Mouse (Mus musculus): ENCODE results near the gene A1cf. TPM values are rescaled to one million over a fixed set of nuclear protein-coding genes. Genes with fewer than 3 reads are reported as not detected.
A peak's percentile ranks its signal among the peaks of the same experiment; 100 is the strongest.

A1cf gene
- not detected in 2 replicates for polyA plus RNA-seq (2014; fragmentation: Nextera tagmentation; extraction: Ambion mirVana)

GRCm38 (mm10) chr19:31868521-31868920, at the start of gene A1cf:
Gene A1cf (plus strand): TSS chr19:31868764.
- ATAC-seq (no peak), DNase-seq (ENCODE audit: low spot score) (no peak)
- no peaks in the 10 kb centered on the region for H3K36me3 ChIP-seq (ENCODE audit: control insufficient read depth, insufficient read depth, low read length)
- no peak within 1 kb of the TSS for H3K4me2 ChIP-seq (ENCODE audit: low read length)
- H3K9ac ChIP-seq (ENCODE audit: low read length): no peak within 1 kb of the TSS
- H3K27me3 ChIP-seq (replicated peaks; ENCODE audit: control insufficient read depth, insufficient read depth, low read length): no peaks in the 10 kb centered on the region
- WGBS: 91% methylated on average over 7 of the region's 7 CpGs
- no peak within 1 kb of the TSS for H3K4me3 ChIP-seq (ENCODE audit: low read depth, low read length)
- H3K4me1 ChIP-seq (ENCODE audit: control insufficient read depth, insufficient read depth, low read length): no peaks in the 10 kb centered on the region
- H3K9me3 ChIP-seq (replicated peaks; ENCODE audit: control insufficient read depth, low read length): no peaks in the 10 kb centered on the region
- no peak within 1 kb of the TSS for H3K27ac ChIP-seq (ENCODE audit: low read depth, low read length)

- no peaks in the 10 kb centered on the region for H3K27me3 ChIP-seq (replicated peaks; ENCODE audit: control insufficient read depth, insufficient read depth, low read length)
- no peak overlapping the region for H3K9ac ChIP-seq (ENCODE audit: low read length)
- WGBS: 88% methylated on average over 5 of the region's 5 CpGs
- ATAC-seq: no peak
- H3K4me3 ChIP-seq (ENCODE audit: low read depth, low read length): no peak overlapping the region
- no peak overlapping the region for H3K27ac ChIP-seq (ENCODE audit: low read depth, low read length)
- no peaks in the 10 kb centered on the region for H3K4me1 ChIP-seq (ENCODE audit: control insufficient read depth, insufficient read depth, low read length)
- no peaks in the 10 kb centered on the region for H3K9me3 ChIP-seq (replicated peaks; ENCODE audit: control insufficient read depth, low read length)
- no peak for DNase-seq (ENCODE audit: low spot score)
- H3K4me2 ChIP-seq (ENCODE audit: low read length): no peak overlapping the region
- H3K36me3 ChIP-seq (ENCODE audit: control insufficient read depth, insufficient read depth, low read length): no peaks in the 10 kb centered on the region
These were observed 34.3 kb upstream of the A1cf start for GRCm38 (mm10) chr19:31834250-31834649.

- 30% methylated on average over 3 of the region's 3 CpGs for WGBS
- H3K36me3 ChIP-seq (ENCODE audit: control insufficient read depth, insufficient read depth, low read length): no peaks in the 10 kb centered on the region
- H3K27me3 ChIP-seq (replicated peaks; ENCODE audit: control insufficient read depth, insufficient read depth, low read length): no peaks in the 10 kb centered on the region
- H3K4me1 ChIP-seq (ENCODE audit: control insufficient read depth, insufficient read depth, low read length): no peaks in the 10 kb centered on the region
- no peak overlapping the region for H3K4me2 ChIP-seq (ENCODE audit: low read length)
- no peak overlapping the region for H3K27ac ChIP-seq (ENCODE audit: low read depth, low read length)
- H3K4me3 ChIP-seq (ENCODE audit: low read depth, low read length): no peak overlapping the region
- peak; percentile 20; the same call in 1 of the 2 replicates for ATAC-seq
- H3K9ac ChIP-seq (ENCODE audit: low read length): no peak overlapping the region
- DNase-seq (ENCODE audit: low spot score): no peak
- no peaks in the 10 kb centered on the region for H3K9me3 ChIP-seq (replicated peaks; ENCODE audit: control insufficient read depth, low read length)
These were observed 6.7 kb upstream of the A1cf start for GRCm38 (mm10) chr19:31861909-31862308.

GRCm38 (mm10) chr19:31862512-31863249, 5.9 kb upstream of the A1cf start:
- H3K27ac ChIP-seq (ENCODE audit: low read depth, low read length): no peak overlapping the region
- H3K9ac ChIP-seq (ENCODE audit: low read length): no peak overlapping the region
- DNase-seq (ENCODE audit: low spot score) (peak; percentile 67), ATAC-seq (peak; percentile 89)
- no peak overlapping the region for H3K4me3 ChIP-seq (ENCODE audit: low read depth, low read length)
- no peaks in the 10 kb centered on the region for H3K27me3 ChIP-seq (replicated peaks; ENCODE audit: control insufficient read depth, insufficient read depth, low read length)
- no peaks in the 10 kb centered on the region for H3K4me1 ChIP-seq (ENCODE audit: control insufficient read depth, insufficient read depth, low read length)
- H3K9me3 ChIP-seq (replicated peaks; ENCODE audit: control insufficient read depth, low read length): no peaks in the 10 kb centered on the region
- H3K36me3 ChIP-seq (ENCODE audit: control insufficient read depth, insufficient read depth, low read length): no peaks in the 10 kb centered on the region
- WGBS: 24% methylated on average over 6 of the region's 6 CpGs
- no peak overlapping the region for H3K4me2 ChIP-seq (ENCODE audit: low read length)

- Histone ChIP-seq H3K27ac (ENCODE audit: low read depth, low read length) (no peak overlapping the region), H3K9me3 (replicated peaks; ENCODE audit: control insufficient read depth, low read length) (no peaks in the 10 kb centered on the region), H3K4me3 (ENCODE audit: low read depth, low read length) (no peak overlapping the region), H3K4me1 (ENCODE audit: control insufficient read depth, insufficient read depth, low read length) (no peaks in the 10 kb centered on the region), H3K27me3 (replicated peaks; ENCODE audit: control insufficient read depth, insufficient read depth, low read length) (no peaks in the 10 kb centered on the region), H3K9ac (ENCODE audit: low read length) (no peak overlapping the region), H3K36me3 (ENCODE audit: control insufficient read depth, insufficient read depth, low read length) (no peaks in the 10 kb centered on the region), H3K4me2 (ENCODE audit: low read length) (no peak overlapping the region)
- no peak for ATAC-seq
- DNase-seq (ENCODE audit: low spot score): no peak
- WGBS: 87% methylated on average over 4 of the region's 4 CpGs
These were observed 3.1 kb upstream of the A1cf start for GRCm38 (mm10) chr19:31865451-31865850.

- Histone ChIP-seq H3K27me3 (replicated peaks; ENCODE audit: control insufficient read depth, insufficient read depth, low read length) (no peaks in the 10 kb centered on the region), H3K9me3 (replicated peaks; ENCODE audit: control insufficient read depth, low read length) (no peaks in the 10 kb centered on the region), H3K4me2 (ENCODE audit: low read length) (no peak overlapping the region), H3K9ac (ENCODE audit: low read length) (no peak overlapping the region), H3K4me3 (ENCODE audit: low read depth, low read length) (no peak overlapping the region), H3K36me3 (ENCODE audit: control insufficient read depth, insufficient read depth, low read length) (no peaks in the 10 kb centered on the region), H3K4me1 (ENCODE audit: control insufficient read depth, insufficient read depth, low read length) (no peaks in the 10 kb centered on the region), H3K27ac (ENCODE audit: low read depth, low read length) (no peak overlapping the region)
- WGBS: 90% methylated on average over 4 of the region's 4 CpGs
- no peak for ATAC-seq
- DNase-seq (ENCODE audit: low spot score): no peak
These were observed 488 bp upstream of the A1cf start for GRCm38 (mm10) chr19:31868076-31868475.

GRCm38 (mm10) chr19:31868971-31869370, 407 bp downstream of the A1cf start:
- Histone ChIP-seq H3K4me2 (ENCODE audit: low read length) (no peak overlapping the region), H3K27me3 (replicated peaks; ENCODE audit: control insufficient read depth, insufficient read depth, low read length) (no peaks in the 10 kb centered on the region), H3K9me3 (replicated peaks; ENCODE audit: control insufficient read depth, low read length) (no peaks in the 10 kb centered on the region), H3K4me3 (ENCODE audit: low read depth, low read length) (no peak overlapping the region), H3K36me3 (ENCODE audit: control insufficient read depth, insufficient read depth, low read length) (no peaks in the 10 kb centered on the region), H3K9ac (ENCODE audit: low read length) (no peak overlapping the region), H3K27ac (ENCODE audit: low read depth, low read length) (no peak overlapping the region), H3K4me1 (ENCODE audit: control insufficient read depth, insufficient read depth, low read length) (no peaks in the 10 kb centered on the region)
- DNase-seq (ENCODE audit: low spot score) (no peak), ATAC-seq (no peak)
- 87% methylated on average over 6 of the region's 6 CpGs for WGBS

GRCm38 (mm10) chr19:31871377-31871776, 2.8 kb downstream of the A1cf start:
- Histone ChIP-seq H3K36me3 (ENCODE audit: control insufficient read depth, insufficient read depth, low read length) (no peaks in the 10 kb centered on the region), H3K4me2 (ENCODE audit: low read length) (no peak overlapping the region), H3K9me3 (replicated peaks; ENCODE audit: control insufficient read depth, low read length) (no peaks in the 10 kb centered on the region), H3K27me3 (replicated peaks; ENCODE audit: control insufficient read depth, insufficient read depth, low read length) (no peaks in the 10 kb centered on the region), H3K27ac (ENCODE audit: low read depth, low read length) (no peak overlapping the region), H3K9ac (ENCODE audit: low read length) (no peak overlapping the region), H3K4me1 (ENCODE audit: control insufficient read depth, insufficient read depth, low read length) (no peaks in the 10 kb centered on the region), H3K4me3 (ENCODE audit: low read depth, low read length) (no peak overlapping the region)
- WGBS: 87% methylated on average over 2 of the region's 2 CpGs
- ATAC-seq: no peak
- DNase-seq (ENCODE audit: low spot score): no peak

- 78% methylated on average over 4 of the region's 4 CpGs for WGBS
- H3K27ac ChIP-seq (ENCODE audit: low read depth, low read length): no peak overlapping the region
- no peak for DNase-seq (ENCODE audit: low spot score)
These were observed 9.4 kb downstream of the A1cf start for GRCm38 (mm10) chr19:31877968-31878367.

More at GRCm38 (mm10) chr19:31877968-31878367, 9.4 kb downstream of the A1cf start:
- Histone ChIP-seq H3K4me1 (ENCODE audit: control insufficient read depth, insufficient read depth, low read length) (no peaks in the 10 kb centered on the region), H3K36me3 (ENCODE audit: control insufficient read depth, insufficient read depth, low read length) (no peaks in the 10 kb centered on the region), H3K9me3 (replicated peaks; ENCODE audit: control insufficient read depth, low read length) (no peaks in the 10 kb centered on the region), H3K27me3 (replicated peaks; ENCODE audit: control insufficient read depth, insufficient read depth, low read length) (no peaks in the 10 kb centered on the region), H3K4me3 (ENCODE audit: low read depth, low read length) (no peak overlapping the region), H3K9ac (ENCODE audit: low read length) (no peak overlapping the region), H3K4me2 (ENCODE audit: low read length) (no peak overlapping the region)
- ATAC-seq: no peak
